Mouse (Mus musculus) myocyte (in vitro differentiated cells): ENCODE data around the gene Nfia.

Source experiments
- POLR2A ChIP-seq: IDR thresholded peaks from one replicate; pipeline ENCODE4 v1.6.1; 2011; ENCODE audit warnings: low read depth, mild to moderate bottlenecking, control low read depth, moderate library complexity; ENCODE audit not compliant: insufficient read length
- USF1 ChIP-seq: IDR thresholded peaks from one replicate; pipeline ENCODE4 v1.6.1; 2011; ENCODE audit warnings: low read depth, mild to moderate bottlenecking, control low read depth, moderate library complexity

DNA sequence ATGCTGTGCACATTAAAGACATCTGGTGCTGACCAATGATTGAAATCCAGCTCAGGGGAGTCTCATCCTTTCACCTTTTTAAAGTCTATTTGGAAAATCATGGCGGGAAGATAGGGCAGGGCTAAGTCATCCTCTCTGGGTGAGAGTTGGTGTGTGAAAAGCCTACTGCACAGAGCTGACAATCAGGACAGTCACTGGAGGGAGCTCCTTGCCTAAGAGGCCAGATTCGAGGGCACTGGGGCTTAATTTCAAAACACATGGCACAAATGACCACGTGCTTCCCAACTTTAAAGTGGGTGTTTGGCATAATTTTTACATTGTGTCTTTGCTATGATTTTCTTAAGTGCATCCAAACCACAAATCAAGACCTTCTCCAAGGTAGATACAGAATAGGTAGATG, 146.1 kb downstream of the Nfia start:
- no peak for TF ChIP-seq USF1
- TF ChIP-seq POLR2A: no peak
